Mouse (Mus musculus): ENCODE results near the gene Senp7. TPM values are rescaled to one million over a fixed set of nuclear protein-coding genes. Genes with fewer than 3 reads are reported as not detected.
"Not testable (repeated sequence)": the region's sequence is repeated elsewhere in the genome, so short reads cannot be mapped to it uniquely, and the experiment has no call there.

The Senp7 gene
- total RNA-seq, 2 experiments from 2014 or later, result 14.4 to 16.0 TPM

- DNase-seq, result peak; percentile 44 to 48
- intact Hi-C loops (cut with DNase I), result loop anchor here (1.0 to 5.0 kb wide), 2 partner anchors 68 to 113 kb away; no protein-coding TSS in a partner anchor
These were observed 16.3 kb downstream of the Senp7 start for GRCm38 (mm10) chr16:56064334-56064990.

GRCm38 (mm10) chr16:56066113-56066512 is 18.0 kb downstream of the Senp7 start:
- intact Hi-C loops (cut with DNase I), result no loop called here
- no peak for DNase-seq

GRCm38 (mm10) chr16:56068523-56069070 is 20.5 kb downstream of the Senp7 start:
- intact Hi-C loops (cut with DNase I), result no loop called here
- DNase-seq, result no peak

- intact Hi-C loops (cut with DNase I), result loop anchor here (10.0 kb wide), 1 partner anchor 643 kb away; the partner anchor contains the start of gene Tfg
These were observed 23.4 kb downstream of the Senp7 start for GRCm38 (mm10) chr16:56071317-56072232.

GRCm38 (mm10) chr16:56072533-56072932 is 24.4 kb downstream of the Senp7 start:
- intact Hi-C loops (cut with DNase I), result loop anchor here (10.0 kb wide), 1 partner anchor 642 kb away; the partner anchor contains the start of gene Tfg
- no peak for DNase-seq

More at GRCm38 (mm10) chr16:56071317-56072232, 23.4 kb downstream of the Senp7 start:
- no peak for DNase-seq

- not testable (repeated sequence) for DNase-seq
- intact Hi-C loops (cut with DNase I), result loop anchor here (10.0 kb wide), 1 partner anchor 642 kb away; the partner anchor contains the start of gene Tfg
These were observed 25.0 kb downstream of the Senp7 start for GRCm38 (mm10) chr16:56073150-56073549.

GRCm38 (mm10) chr16:56074122-56074521 is 26.0 kb downstream of the Senp7 start:
- no peak for DNase-seq
- intact Hi-C loops (cut with DNase I), result loop anchor here (2.0 to 10.0 kb wide), 4 partner anchors 43 to 641 kb away; partner anchors contain the start of genes Rpl24 and Tfg

GRCm38 (mm10) chr16:56074565-56074964 is 26.4 kb downstream of the Senp7 start:
- intact Hi-C loops (cut with DNase I), result loop anchor here (2.0 to 10.0 kb wide), 4 partner anchors 44 to 640 kb away; partner anchors contain the start of genes Rpl24 and Tfg
- DNase-seq, result no peak

- DNase-seq, result peak; percentile 80 to 86
- intact Hi-C loops (cut with DNase I), result loop anchor here (2.0 to 10.0 kb wide), 6 partner anchors 42 to 639 kb away; partner anchors contain the start of genes Rpl24 and Tfg
These were observed 27.3 kb downstream of the Senp7 start for GRCm38 (mm10) chr16:56075222-56076111.

GRCm38 (mm10) chr16:56076121-56076869 is 28.2 kb downstream of the Senp7 start:
- intact Hi-C loops (cut with DNase I), result loop anchor here (5.0 to 10.0 kb wide), 3 partner anchors 41 to 639 kb away; partner anchors contain the start of gene Tfg

GRCm38 (mm10) chr16:56079419-56079818 is 31.3 kb downstream of the Senp7 start:
- DNase-seq, result no peak
- intact Hi-C loops (cut with DNase I), result loop anchor here (5.0 to 10.0 kb wide), 3 partner anchors 38 to 635 kb away; partner anchors contain the start of gene Tfg

More at GRCm38 (mm10) chr16:56076121-56076869, 28.2 kb downstream of the Senp7 start:
- DNase-seq, result peak in 1 of 2 experiments; percentile 15

- DNase-seq, result no peak
- intact Hi-C loops (cut with DNase I), result no loop called here
These were observed 33.6 kb downstream of the Senp7 start for GRCm38 (mm10) chr16:56081691-56082090.

GRCm38 (mm10) chr16:56086336-56086735 is 38.2 kb downstream of the Senp7 start:
- intact Hi-C loops (cut with DNase I), result no loop called here
- no peak for DNase-seq

GRCm38 (mm10) chr16:56090385-56090784 is 42.2 kb downstream of the Senp7 start:
- intact Hi-C loops (cut with DNase I), result no loop called here

GRCm38 (mm10) chr16:56096401-56097018 is 48.4 kb downstream of the Senp7 start:
- DNase-seq; intact Hi-C loops (cut with DNase I): not testable (repeated sequence)

More at GRCm38 (mm10) chr16:56090385-56090784, 42.2 kb downstream of the Senp7 start:
- DNase-seq, result no peak

- intact Hi-C loops (cut with DNase I), result loop anchor here (5.0 kb wide), 1 partner anchor 38 kb away; no protein-coding TSS in a partner anchor
These were observed 67.6 kb downstream of the Senp7 start for GRCm38 (mm10) chr16:56115706-56116105.

GRCm38 (mm10) chr16:56116155-56116554 is 68.0 kb downstream of the Senp7 start:
- intact Hi-C loops (cut with DNase I), result loop anchor here (5.0 kb wide), 1 partner anchor 39 kb away; no protein-coding TSS in a partner anchor
- DNase-seq, result no peak

More at GRCm38 (mm10) chr16:56115706-56116105, 67.6 kb downstream of the Senp7 start:
- peak; percentile 24 to 43 for DNase-seq

Measured in heart, postnatal 36 days (tissue).